Mouse (Mus musculus) liver, adult (tissue): ENCODE data around the gene Ksr2.

Experiments
- GATA4 ChIP-seq: IDR thresholded peaks from 2 replicates; pipeline ENCODE4 v1.6.1; 2014; ENCODE audit warnings: mild to moderate bottlenecking, low read length; ENCODE audit not compliant: insufficient replicate concordance

Ksr2 gene

DNA sequence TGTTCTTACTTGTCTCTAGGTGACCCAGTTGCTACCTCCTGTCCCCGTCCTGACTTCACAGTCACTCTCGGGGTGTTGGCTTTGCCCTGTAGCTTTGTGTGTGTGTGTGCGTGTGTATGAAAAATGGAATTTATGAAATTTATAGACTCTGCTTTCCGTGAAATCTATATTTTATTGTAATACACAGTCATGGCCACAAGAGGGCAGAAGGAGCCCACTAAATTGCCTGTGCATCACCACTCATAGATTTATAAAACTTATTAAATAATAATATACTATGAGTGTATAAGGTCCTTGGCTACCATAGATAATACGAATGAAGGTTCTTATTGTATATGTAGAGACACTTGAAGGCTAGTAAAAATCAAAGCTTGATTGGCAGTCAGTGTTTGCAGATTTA, 90.6 kb downstream of the Ksr2 start:
- TF ChIP-seq GATA4 = no peak

GRCm38 (mm10) chr5:117505204-117505603, 91.4 kb downstream of the Ksr2 start:
- TF ChIP-seq GATA4 = no peak

GRCm38 (mm10) chr5:117505769-117506168, 92.0 kb downstream of the Ksr2 start:
- no peak for TF ChIP-seq GATA4

DNA sequence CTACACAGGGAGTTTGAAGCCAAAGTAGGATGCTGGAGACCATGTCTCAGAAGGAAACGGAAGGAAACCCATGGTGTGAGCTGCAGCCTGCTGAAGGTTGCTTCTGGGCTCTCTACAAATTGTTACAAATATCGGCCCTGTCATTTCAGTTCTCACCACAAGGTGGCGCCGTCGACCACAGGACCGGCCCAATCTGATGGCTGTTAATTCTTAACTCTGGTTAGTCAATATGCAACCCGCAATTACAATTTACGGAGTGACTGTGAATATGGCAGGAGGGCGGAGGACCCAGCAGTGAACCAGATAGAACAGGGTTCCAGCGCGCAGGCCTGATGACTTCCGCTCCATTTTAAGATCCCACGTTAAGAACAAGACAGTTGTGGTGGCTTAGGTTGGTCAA, 92.6 kb downstream of the Ksr2 start:
- no peak for TF ChIP-seq GATA4

GRCm38 (mm10) chr5:117509511-117510375, 95.9 kb downstream of the Ksr2 start:
- TF ChIP-seq GATA4 = no peak

GRCm38 (mm10) chr5:117510864-117511263, 97.1 kb downstream of the Ksr2 start:
- TF ChIP-seq GATA4 = no peak

- no peak for TF ChIP-seq GATA4
These were observed 101.6 kb downstream of the Ksr2 start for GRCm38 (mm10) chr5:117515396-117515795.

DNA sequence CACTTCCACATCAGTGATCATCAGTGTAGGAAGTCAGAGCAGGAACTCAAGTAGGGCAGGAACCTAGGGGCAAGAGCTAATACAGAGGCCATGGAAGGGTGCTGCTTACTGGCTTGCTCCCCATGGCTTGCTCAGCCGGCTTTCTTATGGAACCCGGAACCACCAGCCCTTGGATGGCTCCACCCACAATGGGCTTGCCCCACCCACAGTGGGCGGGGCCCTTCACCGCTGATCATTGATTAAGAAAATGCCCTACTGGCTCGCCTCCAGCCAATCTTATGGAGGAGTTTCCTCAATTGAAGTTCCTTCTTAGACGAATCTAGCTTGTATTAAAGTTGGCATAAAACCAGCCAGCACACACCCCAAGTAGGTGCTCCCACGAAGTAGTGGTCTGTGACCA, 102.1 kb downstream of the Ksr2 start:
- no peak for TF ChIP-seq GATA4

- TF ChIP-seq GATA4 = no peak
These were observed 102.8 kb downstream of the Ksr2 start for GRCm38 (mm10) chr5:117516597-117516996.

- TF ChIP-seq GATA4 = no peak
These were observed 106.2 kb downstream of the Ksr2 start for GRCm38 (mm10) chr5:117519858-117520495.

DNA sequence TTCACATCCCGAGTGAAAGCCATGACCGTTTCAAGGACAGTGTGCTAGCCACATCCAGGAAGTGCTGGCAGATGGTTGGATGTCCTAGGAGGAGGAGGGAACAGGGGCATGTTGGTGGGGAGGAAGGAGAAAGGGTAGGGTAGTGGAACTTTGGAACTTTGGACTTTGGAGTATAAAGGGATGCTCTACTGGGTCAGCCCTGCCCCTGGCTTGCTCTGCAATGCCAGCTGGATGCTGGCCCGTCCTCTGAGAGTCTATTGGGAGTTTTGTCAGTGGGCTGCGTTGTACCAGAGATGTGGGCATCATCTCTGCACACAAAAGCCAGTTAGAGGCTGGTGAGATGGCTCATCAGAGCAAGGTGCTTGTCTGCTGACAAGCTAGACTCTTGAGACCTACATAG, 107.4 kb downstream of the Ksr2 start:
- no peak for TF ChIP-seq GATA4

- TF ChIP-seq GATA4 = no peak
These were observed 107.9 kb downstream of the Ksr2 start for GRCm38 (mm10) chr5:117521701-117522100.

- no peak for TF ChIP-seq GATA4
These were observed 108.7 kb downstream of the Ksr2 start for GRCm38 (mm10) chr5:117522471-117522870.

DNA sequence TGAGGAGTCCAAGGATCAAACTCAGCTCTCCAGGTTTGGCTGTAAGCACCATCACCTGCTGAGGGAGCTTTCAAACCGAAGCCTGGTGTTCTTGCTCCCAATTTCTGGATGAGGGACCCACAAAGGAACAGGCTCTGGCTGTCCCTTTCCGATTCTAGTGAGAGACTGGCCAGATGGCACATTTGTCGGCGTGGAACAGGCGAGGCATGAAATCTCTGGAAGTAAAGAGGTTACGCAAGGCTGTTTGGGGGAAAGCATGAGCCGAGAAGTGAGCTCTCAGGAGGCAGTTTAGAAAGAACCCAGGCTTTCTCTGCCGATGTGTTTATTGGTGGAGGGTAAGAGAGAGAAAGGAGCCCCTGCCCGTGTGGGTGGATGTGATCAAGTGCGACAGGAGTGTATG, 109.2 kb downstream of the Ksr2 start:
- TF ChIP-seq GATA4 = no peak

DNA sequence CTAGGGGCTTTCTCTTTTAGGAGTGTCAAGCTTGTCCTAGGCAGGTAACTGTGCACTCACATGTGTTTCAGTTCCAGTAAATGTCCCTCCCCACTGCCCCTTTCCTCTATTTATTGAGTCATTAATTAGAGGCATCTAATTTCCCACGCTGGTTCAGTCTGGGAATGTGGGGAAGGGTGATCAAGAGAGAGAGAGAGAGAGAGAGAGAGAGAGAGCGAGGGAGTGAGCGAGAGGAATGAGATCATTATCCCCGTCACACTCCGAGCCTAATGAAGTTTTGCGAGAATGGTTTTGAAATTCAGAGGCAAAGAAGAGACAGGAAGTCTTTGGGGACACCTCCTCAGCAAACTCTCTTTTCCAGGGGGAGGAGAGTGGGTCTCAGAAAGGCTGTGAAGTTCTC, 117.2 kb downstream of the Ksr2 start:
- TF ChIP-seq GATA4 = no peak

DNA sequence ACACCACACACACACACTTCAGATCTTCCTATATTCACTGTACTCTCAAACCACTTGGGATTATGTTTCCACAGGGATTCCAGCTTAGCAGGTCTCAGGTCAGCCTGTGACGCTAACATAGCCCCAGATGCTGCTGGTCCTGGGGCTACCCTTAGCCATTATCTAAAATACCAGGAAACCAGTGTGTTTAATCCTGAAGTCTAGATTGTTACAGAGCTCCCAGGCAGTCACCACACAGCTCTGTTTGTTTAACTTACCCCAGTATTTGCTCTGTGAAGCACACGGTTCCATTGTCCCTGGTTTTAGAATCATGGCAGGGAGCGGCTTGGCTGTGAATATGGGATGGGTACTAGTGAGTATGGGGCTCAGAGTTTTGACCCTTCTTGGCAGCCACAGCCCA, 125.4 kb downstream of the Ksr2 start:
- no peak for TF ChIP-seq GATA4
